Mouse (Mus musculus) testis, adult 2 months (tissue): ENCODE results near the gene Kxd1.

Experiments
- CTCF ChIP-seq: fragments of 200-500 bp; IDR thresholded peaks from 2 replicates; pipeline ENCODE4 v1.5.1; 2012; ENCODE audit warnings: low read depth, mild to moderate bottlenecking, inconsistent platforms, low read length, moderate library complexity; ENCODE audit not compliant: control insufficient read depth, insufficient read depth, insufficient replicate concordance
- POLR2A ChIP-seq: fragments of 200-500 bp; IDR thresholded peaks from 2 replicates; pipeline ENCODE4 v1.6.1; 2012; ENCODE audit warnings: low read depth, mild to moderate bottlenecking, inconsistent platforms, low read length, moderate library complexity; ENCODE audit not compliant: control insufficient read depth

GRCm38 (mm10) chr8:70493692-70494415, 33.9 kb downstream of the Kxd1 start:
- TF ChIP-seq CTCF (no peak), POLR2A (no peak)
